Mouse (Mus musculus) C2C12 (cell line): ENCODE data around the gene 2610301B20Rik. TPM values are rescaled to one million over a fixed set of nuclear protein-coding genes. Genes with fewer than 3 reads are reported as not detected.

Source experiments
- H3K27me3 ChIP-seq: one replicate; pipeline ENCODE4 v1.6.1; 2011; ENCODE audit not compliant: control insufficient read depth, insufficient read depth, insufficient read length
- H3K36me3 ChIP-seq: one replicate; pipeline ENCODE4 v1.6.1; 2011; ENCODE audit not compliant: control insufficient read depth, insufficient read depth
- H3K4me3 ChIP-seq: one replicate; pipeline ENCODE4 v1.5.1; 2011; ENCODE audit warnings: mild to moderate bottlenecking, control low read depth; ENCODE audit not compliant: poor library complexity, insufficient read depth, severe bottlenecking
- H3K79me2 ChIP-seq: one replicate; pipeline ENCODE4 v1.6.1; 2011; ENCODE audit not compliant: control insufficient read depth, insufficient read depth
- H3K79me3 ChIP-seq: one replicate; pipeline ENCODE4 v1.6.1; 2011; ENCODE audit warnings: low read depth, control low read depth
- H3ac ChIP-seq: one replicate; pipeline ENCODE3; 2011; ENCODE audit warnings: low read depth; ENCODE audit not compliant: control insufficient read depth, insufficient read length
- CEBPB ChIP-seq: IDR thresholded peaks from one replicate; pipeline ENCODE4 v1.6.1; 2011; ENCODE audit warnings: low read depth, mild to moderate bottlenecking, control low read depth, moderate library complexity
- CTCF ChIP-seq: IDR thresholded peaks from one replicate; pipeline ENCODE4 v1.5.1; 2011; ENCODE audit not compliant: control insufficient read depth, insufficient read depth, insufficient read length
- FOSL1 ChIP-seq: IDR thresholded peaks from one replicate; pipeline ENCODE4 v1.8.0; 2011; ENCODE audit warnings: mild to moderate bottlenecking, low read length; ENCODE audit not compliant: poor library complexity, insufficient read depth, severe bottlenecking
- MAX ChIP-seq: IDR thresholded peaks from one replicate; pipeline ENCODE4 v1.6.1; 2011; ENCODE audit warnings: mild to moderate bottlenecking, control low read depth
- MYOD1 ChIP-seq: IDR thresholded peaks from one replicate; pipeline ENCODE4 v1.6.1; 2011; ENCODE audit warnings: low read depth; ENCODE audit not compliant: control insufficient read depth, insufficient read length
- MYOG ChIP-seq: IDR thresholded peaks from one replicate; pipeline ENCODE4 v1.6.1; 2011; ENCODE audit not compliant: control insufficient read depth, insufficient read length; ENCODE audit errors: extremely low read depth
- USF1 ChIP-seq: IDR thresholded peaks from one replicate; pipeline ENCODE4 v1.6.1; 2011; ENCODE audit warnings: low read depth, mild to moderate bottlenecking, control low read depth, moderate library complexity
- polyA plus RNA-seq: library from polyadenylated mRNA; unstranded; fragments of >200 nt; fragmentation: generic; extraction: Trizol; gene quantifications from one replicate; pipeline ENCODE4 v1.2.1, GENCODE M21; 2012; ENCODE audit warnings: missing spikeins

The 2610301B20Rik gene
- polyA plus RNA-seq, 1 experiment = 4.8 TPM

DNA sequence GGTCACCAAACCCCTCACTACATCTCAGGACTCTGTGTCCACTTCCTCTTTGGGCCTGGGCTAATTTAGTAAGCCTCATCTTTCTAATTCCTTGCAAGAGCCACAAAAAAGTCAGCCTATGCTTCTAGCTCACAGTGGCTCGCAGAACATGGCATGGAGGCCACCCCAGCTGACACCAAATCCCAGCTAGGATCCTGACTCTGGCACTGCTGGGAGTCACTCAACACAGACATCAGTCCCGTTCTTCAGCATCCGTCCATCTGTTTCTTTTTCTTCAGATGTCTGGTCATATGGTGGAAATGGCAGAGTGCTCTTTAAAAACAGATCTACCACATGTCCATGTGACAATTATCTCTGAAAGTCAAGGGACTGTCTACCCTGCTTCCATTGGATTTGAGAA is 45.2 kb downstream of the 2610301B20Rik start:
- no peaks in the 10 kb centered on the region for H3K27me3 ChIP-seq
- TF ChIP-seq CEBPB (no peak), FOSL1 (no peak), MYOD1 (no peak), USF1 (no peak), MAX (no peak), MYOG (no peak), CTCF (no peak)
- H3K36me3 ChIP-seq = no peaks in the 10 kb centered on the region
- no peak overlapping the region for H3K4me3 ChIP-seq
- no peak overlapping the region for H3ac ChIP-seq
- H3K79me3 ChIP-seq = no peaks in the 10 kb centered on the region
- no peaks in the 10 kb centered on the region for H3K79me2 ChIP-seq

DNA sequence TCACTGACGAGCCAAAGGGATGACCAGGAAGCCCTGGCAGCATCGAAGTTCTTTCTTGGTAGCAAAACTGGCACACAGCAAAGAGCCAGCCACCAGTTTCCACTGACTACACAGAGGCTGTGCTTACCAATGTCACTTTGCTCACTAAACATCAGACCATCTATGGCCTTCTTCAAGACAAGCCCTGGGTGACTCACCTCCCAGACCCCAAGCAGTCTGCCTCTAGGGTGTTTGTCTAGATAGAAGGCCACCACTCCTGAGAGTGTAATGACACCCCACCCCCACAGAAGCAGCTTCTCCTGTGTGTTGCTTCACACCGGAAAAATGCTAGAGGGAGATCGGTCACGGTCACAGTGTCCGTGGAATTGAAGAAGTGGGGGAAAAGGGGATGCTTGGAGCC is 45.7 kb downstream of the 2610301B20Rik start:
- no peaks in the 10 kb centered on the region for H3K36me3 ChIP-seq

DNA sequence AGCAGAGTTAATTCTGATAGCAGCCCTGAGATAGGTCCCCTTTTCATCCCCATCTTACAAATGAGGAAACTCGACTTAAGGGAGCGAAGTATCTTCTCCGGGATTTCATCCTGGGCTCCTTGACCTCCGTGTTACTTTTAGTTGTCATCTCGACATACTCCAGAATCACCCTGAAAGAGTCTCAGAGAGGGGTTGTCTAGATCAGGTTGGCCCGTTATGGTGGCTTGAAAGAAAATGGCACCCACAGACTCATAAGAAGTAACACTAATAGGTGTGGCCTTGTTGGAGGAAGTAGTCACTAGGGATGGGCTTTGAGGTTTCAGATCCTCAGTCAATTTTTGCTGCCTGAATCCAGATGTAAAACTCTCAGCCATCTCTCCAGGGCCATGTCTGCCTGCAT is 46.3 kb downstream of the 2610301B20Rik start:
- Histone ChIP-seq H3K4me3 (no peak overlapping the region), H3ac (no peak overlapping the region), H3K36me3 (no peaks in the 10 kb centered on the region), H3K27me3 (no peaks in the 10 kb centered on the region), H3K79me3 (no peaks in the 10 kb centered on the region), H3K79me2 (no peaks in the 10 kb centered on the region)
- no peak for TF ChIP-seq FOSL1
- no peak for TF ChIP-seq MYOD1
- TF ChIP-seq CEBPB = no peak
- no peak for TF ChIP-seq MYOG
- no peak for TF ChIP-seq MAX
- TF ChIP-seq CTCF = no peak
- TF ChIP-seq USF1 = no peak

More for the DNA sequence above, 45.7 kb downstream of the 2610301B20Rik start:
- no peaks in the 10 kb centered on the region for H3K79me2 ChIP-seq
- no peaks in the 10 kb centered on the region for H3K79me3 ChIP-seq
- H3K4me3 ChIP-seq = no peak overlapping the region
- no peak overlapping the region for H3ac ChIP-seq
- no peak for TF ChIP-seq FOSL1
- no peak for TF ChIP-seq MYOD1
- no peak for TF ChIP-seq CTCF
- no peak for TF ChIP-seq CEBPB
- no peak for TF ChIP-seq MYOG
- no peak for TF ChIP-seq USF1
- no peak for TF ChIP-seq MAX
- no peaks in the 10 kb centered on the region for H3K27me3 ChIP-seq

DNA sequence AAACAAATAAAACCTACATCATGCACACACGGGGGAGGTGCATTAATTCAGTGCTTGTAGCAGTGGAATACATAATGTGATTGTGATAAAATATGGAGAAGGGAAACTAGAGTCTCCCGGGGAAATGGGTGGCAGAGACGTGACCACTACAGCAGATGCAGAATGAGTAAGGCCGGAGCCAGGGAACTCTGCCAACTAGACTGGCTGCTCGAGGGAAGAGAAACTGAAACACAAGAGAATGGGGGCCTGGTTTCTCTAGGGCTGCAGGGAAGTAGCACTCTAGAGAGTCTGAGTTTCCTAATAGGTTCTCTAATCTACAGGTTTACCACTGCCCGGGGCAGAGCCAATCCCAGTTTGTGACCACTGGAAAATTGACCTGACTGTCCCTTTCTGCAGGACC is 48.9 kb downstream of the 2610301B20Rik start:
- no peaks in the 10 kb centered on the region for H3K79me2 ChIP-seq
- TF ChIP-seq MAX (no peak), MYOG (no peak), MYOD1 (no peak), USF1 (no peak), FOSL1 (no peak), CEBPB (no peak), CTCF (no peak)

DNA sequence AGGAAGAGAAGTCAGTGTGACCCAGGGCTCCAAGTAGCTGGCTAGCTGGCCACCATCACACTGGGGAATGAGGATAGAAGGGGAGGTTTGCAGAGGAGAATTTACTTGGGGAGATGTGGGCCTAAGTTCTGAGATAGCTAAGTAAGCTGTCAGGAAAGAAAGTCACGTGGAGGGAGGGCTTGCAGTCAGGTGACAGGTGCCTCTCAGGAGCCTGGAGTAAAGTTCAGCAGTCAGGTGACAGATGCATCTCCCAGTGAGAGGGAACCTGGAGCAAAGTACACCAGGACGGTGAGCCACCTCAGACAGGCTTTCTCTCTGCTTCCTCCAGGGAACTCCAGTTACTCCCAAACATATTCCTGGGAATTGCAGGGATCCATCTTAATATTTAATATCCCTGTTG is 49.8 kb downstream of the 2610301B20Rik start:
- Histone ChIP-seq H3K79me3 (no peaks in the 10 kb centered on the region), H3K36me3 (no peaks in the 10 kb centered on the region)
- no peak for TF ChIP-seq CEBPB
- TF ChIP-seq FOSL1 = no peak
- no peak for TF ChIP-seq MYOG
- no peak for TF ChIP-seq MAX
- TF ChIP-seq USF1 = no peak
- TF ChIP-seq CTCF = no peak
- no peak for TF ChIP-seq MYOD1

More for the DNA sequence above, 48.9 kb downstream of the 2610301B20Rik start:
- Histone ChIP-seq H3ac (no peak overlapping the region), H3K27me3 (no peaks in the 10 kb centered on the region), H3K4me3 (no peak overlapping the region), H3K79me3 (no peaks in the 10 kb centered on the region), H3K36me3 (no peaks in the 10 kb centered on the region)

DNA sequence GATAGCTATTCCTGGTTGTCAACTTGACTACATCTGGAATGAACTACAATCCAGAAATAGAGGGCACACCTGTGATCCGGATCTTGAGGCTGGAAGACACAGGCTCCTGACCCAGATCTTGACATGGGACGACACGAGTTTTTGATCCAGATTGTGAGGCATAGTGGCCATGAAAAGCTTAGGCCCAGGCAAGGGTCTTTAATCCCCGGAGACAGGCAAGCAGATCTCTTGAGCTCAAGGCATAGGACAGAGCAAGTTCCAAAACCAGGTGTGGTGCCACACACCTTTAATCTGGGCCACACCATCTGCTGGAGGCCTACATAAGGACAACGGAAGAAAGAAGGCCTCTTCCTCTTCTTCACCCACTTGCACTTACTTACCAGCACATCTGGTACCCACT is 50.2 kb downstream of the 2610301B20Rik start:
- no peak overlapping the region for H3K4me3 ChIP-seq
- H3ac ChIP-seq = no peak overlapping the region
- H3K36me3 ChIP-seq = no peaks in the 10 kb centered on the region
- no peaks in the 10 kb centered on the region for H3K27me3 ChIP-seq
- H3K79me3 ChIP-seq = no peaks in the 10 kb centered on the region
- TF ChIP-seq MAX (no peak), MYOG (no peak), CTCF (no peak), FOSL1 (no peak), MYOD1 (no peak), USF1 (no peak), CEBPB (no peak)
- no peaks in the 10 kb centered on the region for H3K79me2 ChIP-seq

More for the DNA sequence above, 49.8 kb downstream of the 2610301B20Rik start:
- H3K79me2 ChIP-seq = no peaks in the 10 kb centered on the region
- H3K27me3 ChIP-seq = no peaks in the 10 kb centered on the region
- H3ac ChIP-seq = no peak overlapping the region
- no peak overlapping the region for H3K4me3 ChIP-seq
